Mouse (Mus musculus): ENCODE results near the gene Atl1.

Gene Atl1

GRCm38 (mm10) chr12:70015936-70016335 lies 123.5 kb downstream of the Atl1 start:
- DNase-seq (ENCODE audit: low spot score) = no peak
